Mouse (Mus musculus): ENCODE results near the gene Slf1.

DNA sequence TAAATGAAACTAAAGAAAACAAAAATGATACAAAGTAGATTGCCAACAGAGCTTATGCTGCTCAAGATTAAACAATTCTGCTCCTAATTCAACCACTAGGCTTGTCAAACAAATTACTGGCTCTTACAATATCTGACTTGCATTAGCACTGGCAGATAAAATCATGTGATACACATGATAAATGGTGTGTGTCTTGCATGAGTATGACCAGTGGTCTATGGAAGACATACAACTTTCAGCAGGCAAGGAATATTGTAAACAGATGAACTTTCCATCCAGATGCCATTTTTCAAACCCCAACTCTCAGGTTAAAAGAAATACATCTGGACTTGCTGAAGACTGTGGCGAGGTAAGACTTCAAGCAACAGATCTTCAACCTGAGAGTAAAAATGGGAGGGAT is 131.6 kb downstream of the Slf1 start:
- TF ChIP-seq TAL1 (conservative IDR thresholded peaks at IDR 0.05; ENCODE audit: low read depth, low read length) (no peak), CTCF (IDR thresholded peaks at IDR 0.05; ENCODE audit: low read depth, low read length) (no peak)

Measured in G1E (cell line).